14 mouse cellular contexts compared by ENCODE assay signal in the genomic region with DNA sequence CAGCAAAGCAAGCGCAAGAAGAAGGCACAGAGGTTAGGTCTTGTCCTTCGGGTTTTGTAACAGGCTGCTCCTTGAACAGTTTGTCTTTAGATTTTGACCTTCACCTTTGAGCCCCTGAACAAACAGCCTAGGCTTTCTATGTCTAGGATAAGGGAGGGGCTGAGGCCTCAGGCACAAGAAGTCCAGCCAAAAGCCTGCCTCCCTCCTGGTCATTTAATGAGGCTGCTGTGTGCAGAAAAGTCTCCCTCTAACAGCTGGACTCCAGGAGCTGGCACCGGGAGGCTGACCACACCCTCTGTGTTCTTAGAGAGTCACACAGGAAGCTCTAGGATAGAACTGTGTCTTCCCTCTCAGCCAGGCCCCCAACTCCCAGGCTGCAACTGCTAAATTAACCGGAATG. TPM values are rescaled to one million over a fixed set of nuclear protein-coding genes. Genes with fewer than 3 reads are reported as not detected.
DNase-seq lines count a peak whose midpoint lies in the region; ATAC-seq lines count a peak whose summit lies in the region.
"Had no signal": no experiment of that assay in that cellular context is flagged by ENCODE, and none has a peak within 500 bp of the region (broad histone marks: within the 10 kb centered on the region; RNA-seq: fewer than 3 reads in every experiment).

No protein-coding gene starts in this region.

- no peak; the same call in 1 of the 2 replicates for ATAC-seq in limb, embryonic 15.5 days (ENCODE audit: insufficient number of reproducible peaks, low FRiP score, low TSS enrichment, low read depth)
- ATAC-seq in megakaryocyte progenitor cell, adult 5-6 weeks (replicated peaks; ENCODE audit: poor library complexity), result no peak

- no peaks in the 10 kb centered on the region for H3K27me3 ChIP-seq in limb, embryonic 15.5 days

- H3K27ac ChIP-seq in limb, embryonic 15.5 days, result peak overlapping the region; percentile 83
- H3K27ac ChIP-seq: macrophage had no signal

- H3K4me2 ChIP-seq in limb, embryonic 15.5 days, result no peak overlapping the region

- no peak overlapping the region for H3K9ac ChIP-seq in limb, embryonic 15.5 days

- peak; percentile 25 for DNase-seq in retina, postnatal 1 day
- DNase-seq in retina, embryonic 14.5 days (ENCODE audit: low spot score), result no peak
- peak; percentile 52 to 58 for DNase-seq in heart, postnatal 36 days
- peak; percentile 62 to 74 for DNase-seq in urinary bladder, postnatal 4 days (ENCODE audit: low spot score in 2 of 2)
- no peak for DNase-seq in cerebellum, postnatal 14 days
- no peak for DNase-seq in thymus, adult 18-20 months
- DNase-seq: adrenal gland, adult 2 months; layer of hippocampus, adult 9-11 months; spleen, adult 18-20 months had no signal

- H3K9me3 ChIP-seq in limb, embryonic 15.5 days, result no peaks in the 10 kb centered on the region

- 56% methylated on average over 4 of the region's 4 CpGs for WGBS in limb, embryonic 15.5 days

- H3K4me3 ChIP-seq in limb, embryonic 15.5 days, result no peak overlapping the region

- H3K36me3 ChIP-seq in limb, embryonic 15.5 days, result no peaks in the 10 kb centered on the region

- intact Hi-C loops in heart, postnatal 36 days (cut with DNase I), result no loop called here

- H3K4me1 ChIP-seq in limb, embryonic 15.5 days, result peaks cover 39% of the 10 kb centered on the region

RNA-seq across cellular contexts. Expression of gene Fam170b, which starts 6.6 kb away (rescaled TPM):
- total RNA-seq in heart, postnatal 36 days (2021), result under 1 TPM in 1 of 2 experiments, not detected in 1; 0.17 TPM
- polyA plus RNA-seq in limb, embryonic 15.5 days (2015; fragmentation: Nextera tagmentation; extraction: Ambion mirVana), result not detected in 2 replicates
- not detected in 2 replicates for total RNA-seq in megakaryocyte progenitor cell, adult 5-6 weeks (2015)
- total RNA-seq in megakaryocyte progenitor cell, adult 5-6 weeks (2017), result not detected in 2 replicates
- polyA plus RNA-seq: cortical plate, adult 2 months; macrophage; neural tube, embryonic 11.5 days had no signal

RNA-seq across cellular contexts. Expression of gene Vstm4, which starts 29.4 kb away (rescaled TPM):
- total RNA-seq in heart, postnatal 36 days (2021), result 10 to 100 TPM in 1 of 2 experiments, 1 to 10 TPM in 1; 7.0 to 10.2 TPM
- polyA plus RNA-seq in limb, embryonic 15.5 days (2015; fragmentation: Nextera tagmentation; extraction: Ambion mirVana), result 26.3 and 31.6 TPM in 2 replicates
- total RNA-seq in megakaryocyte progenitor cell, adult 5-6 weeks (2015), result not detected in 2 replicates
- total RNA-seq in megakaryocyte progenitor cell, adult 5-6 weeks (2017), result 0.03 TPM in 1 of 2 replicates, not detected in the other

RNA-seq across cellular contexts. Expression of gene Tmem273, which starts 41.4 kb away (rescaled TPM):
- total RNA-seq in heart, postnatal 36 days (2021), result under 1 TPM; 0.97 to 0.98 TPM
- polyA plus RNA-seq in limb, embryonic 15.5 days (2015; fragmentation: Nextera tagmentation; extraction: Ambion mirVana), result 0.93 and 1.4 TPM in 2 replicates
- 24.0 and 26.7 TPM in 2 replicates for total RNA-seq in megakaryocyte progenitor cell, adult 5-6 weeks (2015)
- 14.4 and 23.7 TPM in 2 replicates for total RNA-seq in megakaryocyte progenitor cell, adult 5-6 weeks (2017)

Comparison
In these comparisons a context has a peak if more than half of its experiments do, and no peak if none do; other contexts are left out.
1. DNase-seq: peak in retina, postnatal 1 day (single experiment), heart, postnatal 36 days (2 of 2) and urinary bladder, postnatal 4 days (2 of 2); none in retina, embryonic 14.5 days (single experiment), cerebellum, postnatal 14 days (0 of 2) and thymus, adult 18-20 months (0 of 2).
2. RNA of gene Vstm4, which starts 29.4 kb away (total RNA-seq): 7.0 to 10.2 TPM in heart, postnatal 36 days; 0.03 TPM in megakaryocyte progenitor cell, adult 5-6 weeks; every median in the first group is over 4 times any median in the second.
3. RNA of gene Tmem273, which starts 41.4 kb away (total RNA-seq): 14.4 to 26.7 TPM in megakaryocyte progenitor cell, adult 5-6 weeks; 0.97 to 0.98 TPM in heart, postnatal 36 days; every median in the first group is over 4 times any median in the second.